Mouse (Mus musculus): ENCODE data around the gene Med12l. TPM values are rescaled to one million over a fixed set of nuclear protein-coding genes. Genes with fewer than 3 reads are reported as not detected.
A peak's percentile ranks its signal among the peaks of the same experiment; 100 is the strongest.
"Not testable (repeated sequence)": the region's sequence is repeated elsewhere in the genome, so short reads cannot be mapped to it uniquely, and the experiment has no call there.

Gene Med12l
- total RNA-seq, 2 experiments from 2014 or later, result 1.4 to 1.9 TPM

DNA sequence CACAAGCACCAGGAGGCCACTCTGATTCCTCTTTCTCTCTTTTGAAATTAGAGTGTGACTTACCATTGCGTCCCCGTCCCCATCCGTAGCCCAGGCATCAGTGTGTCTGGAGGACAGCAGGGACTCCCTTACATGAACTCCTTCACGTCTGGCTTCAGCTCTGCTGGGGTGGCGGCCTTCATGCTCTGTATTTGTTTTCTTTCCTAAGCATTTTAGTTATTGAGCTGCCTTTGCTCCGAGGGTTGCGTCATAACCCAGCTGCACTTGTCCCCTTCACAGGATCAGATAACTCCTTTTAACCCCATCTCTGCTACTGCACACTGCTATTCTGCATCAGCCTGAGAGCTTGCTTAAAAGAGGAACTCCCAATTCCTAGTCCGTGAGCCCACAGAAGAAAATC, 124.8 kb downstream of the Med12l start:
- peak; percentile 24 for DNase-seq
- intact Hi-C loops (cut with DNase I; ENCODE audit: low total_unique reads), result no loop called here

DNA sequence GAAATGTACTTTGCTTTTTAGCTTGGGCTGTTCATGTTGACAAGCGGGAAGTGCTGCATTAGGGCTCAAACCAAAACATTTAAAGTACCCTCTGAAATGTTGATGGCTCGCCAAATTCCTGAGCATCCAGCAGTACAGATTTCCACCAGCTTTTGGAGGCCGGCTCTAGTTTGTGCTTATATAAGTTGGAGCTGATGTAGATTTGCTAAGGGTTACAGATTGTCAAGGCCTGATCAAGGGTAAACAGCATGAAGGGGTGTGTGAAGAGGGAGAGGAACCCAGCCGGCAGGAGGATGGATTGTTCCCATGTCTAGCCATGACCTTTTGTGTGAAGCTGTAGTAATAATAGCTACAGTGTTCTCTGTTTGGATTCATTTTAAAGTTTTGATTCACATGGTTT, 125.5 kb downstream of the Med12l start:
- intact Hi-C loops (cut with DNase I; ENCODE audit: low total_unique reads), result no loop called here
- no peak for DNase-seq

DNA sequence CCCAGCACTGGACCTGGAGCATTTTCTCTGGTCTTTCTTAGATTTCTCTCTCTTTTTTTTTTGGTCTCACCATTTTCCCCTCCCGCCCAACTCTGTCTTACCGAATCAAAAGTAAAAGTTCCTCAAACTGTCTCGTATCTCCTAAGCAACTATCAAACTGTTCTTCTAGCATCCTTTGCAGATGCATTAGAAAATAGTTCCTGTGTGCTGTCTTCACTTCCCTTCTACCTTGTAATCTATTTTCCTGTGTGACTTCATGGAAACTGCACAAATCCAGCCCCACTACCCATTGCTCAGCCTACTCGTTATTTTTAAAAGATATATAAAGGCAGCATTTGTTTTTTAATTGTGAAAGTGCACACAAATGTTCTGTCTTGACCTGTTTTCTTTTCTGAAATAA, 126.3 kb downstream of the Med12l start:
- no peak for DNase-seq
- intact Hi-C loops (cut with DNase I; ENCODE audit: low total_unique reads), result no loop called here

DNA sequence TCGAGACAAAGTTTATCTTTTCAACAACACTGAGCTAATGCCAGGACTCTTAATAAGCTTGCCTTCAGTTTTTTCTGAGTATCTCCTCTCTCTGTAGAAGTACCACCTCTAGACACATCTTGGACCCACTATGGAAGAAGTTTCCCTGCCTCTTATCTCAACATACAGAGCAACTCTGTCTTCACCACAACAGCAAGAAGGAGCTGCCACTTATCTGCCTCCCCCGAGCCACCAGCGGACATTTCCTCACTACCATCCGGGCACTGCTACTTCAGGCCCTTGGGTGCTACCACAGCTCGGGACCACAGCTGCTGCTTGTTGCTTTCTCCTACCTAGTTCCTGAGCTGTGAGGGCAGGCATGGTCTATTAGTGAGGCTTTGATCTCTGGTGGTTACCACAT, 127.6 kb downstream of the Med12l start:
- intact Hi-C loops (cut with DNase I; ENCODE audit: low total_unique reads), result no loop called here
- DNase-seq, result no peak

DNA sequence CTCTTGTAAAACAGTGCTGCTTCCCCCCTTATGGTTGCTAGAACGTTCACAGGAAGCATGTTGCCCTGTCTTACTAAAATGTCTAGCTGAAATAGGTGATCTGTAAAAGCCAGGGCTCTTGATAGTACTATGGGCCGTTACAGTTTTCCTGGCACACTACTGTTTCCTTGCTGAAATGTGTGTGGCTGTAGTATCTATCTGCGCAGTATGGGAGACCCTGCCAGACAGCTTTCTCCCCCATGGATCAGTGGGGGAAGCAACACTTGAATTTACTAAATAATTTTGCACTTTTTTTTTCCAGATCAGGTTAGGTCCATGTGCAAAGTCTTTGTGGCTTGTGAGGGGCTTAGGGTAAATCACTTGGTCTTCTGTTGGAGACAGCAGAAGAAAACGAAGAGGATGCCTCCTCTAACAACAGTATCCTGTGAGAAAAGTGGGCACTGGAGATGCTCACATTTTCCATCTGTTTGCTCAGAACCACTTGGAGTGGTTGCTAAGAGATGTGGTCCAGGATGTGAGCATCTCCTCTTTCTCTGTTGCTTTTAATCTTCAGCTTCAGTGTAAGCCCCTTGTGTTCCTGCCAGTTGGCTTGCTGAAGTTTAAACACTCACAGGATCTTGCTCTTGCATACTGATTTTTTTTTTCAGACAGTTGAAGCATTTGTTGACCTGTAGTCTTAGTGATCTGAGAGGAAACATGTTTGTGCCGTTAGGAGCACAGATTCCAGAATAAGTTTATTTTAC, 130.5 kb downstream of the Med12l start:
- no peak for DNase-seq
- intact Hi-C loops (cut with DNase I; ENCODE audit: low total_unique reads), result no loop called here

DNA sequence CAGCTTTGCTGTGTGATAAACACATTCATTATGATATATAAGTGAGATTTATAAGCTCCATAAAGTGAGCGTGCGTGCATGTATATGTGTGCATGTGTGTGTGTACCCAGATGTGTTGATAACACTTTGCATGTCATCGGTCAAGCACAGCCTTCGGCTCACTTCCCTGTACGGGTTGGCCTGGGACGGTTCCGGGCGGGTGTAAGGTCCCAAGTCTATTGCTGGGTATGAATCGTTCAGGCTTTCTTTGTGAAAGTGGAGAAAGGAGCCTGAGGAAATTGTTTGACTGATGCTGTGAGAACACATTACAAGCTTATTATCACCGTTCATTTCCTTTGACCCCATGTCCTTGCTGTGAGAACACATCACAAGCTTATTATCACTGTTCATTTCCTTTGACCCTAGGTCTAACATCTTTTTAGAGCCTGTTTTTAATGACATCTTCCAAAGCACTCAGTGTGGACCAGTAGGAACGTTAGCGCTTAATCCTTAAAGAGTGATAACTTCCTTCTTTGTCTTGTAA, 133.4 kb downstream of the Med12l start:
- no peak for DNase-seq
- intact Hi-C loops (cut with DNase I; ENCODE audit: low total_unique reads), result no loop called here

DNA sequence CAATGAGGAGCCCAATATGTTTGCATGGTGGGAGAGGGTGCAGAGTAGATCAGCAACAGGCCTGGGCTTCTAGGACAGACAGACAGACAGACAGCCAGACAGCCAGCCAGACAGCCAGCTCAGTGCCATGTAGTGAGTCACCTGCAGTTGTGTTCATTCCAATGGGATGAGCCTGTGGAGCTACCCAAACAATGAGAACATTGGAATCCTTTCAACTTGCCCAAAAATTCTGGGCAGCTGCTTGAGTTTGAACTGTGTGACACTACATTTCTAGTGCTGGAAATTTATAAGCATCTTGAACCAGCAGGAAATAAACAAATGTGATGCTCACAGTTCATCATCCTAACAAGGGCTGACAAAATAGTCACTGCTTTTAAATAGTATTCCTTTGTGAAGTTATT, 134.0 kb downstream of the Med12l start:
- intact Hi-C loops (cut with DNase I; ENCODE audit: low total_unique reads), result no loop called here
- DNase-seq, result no peak

DNA sequence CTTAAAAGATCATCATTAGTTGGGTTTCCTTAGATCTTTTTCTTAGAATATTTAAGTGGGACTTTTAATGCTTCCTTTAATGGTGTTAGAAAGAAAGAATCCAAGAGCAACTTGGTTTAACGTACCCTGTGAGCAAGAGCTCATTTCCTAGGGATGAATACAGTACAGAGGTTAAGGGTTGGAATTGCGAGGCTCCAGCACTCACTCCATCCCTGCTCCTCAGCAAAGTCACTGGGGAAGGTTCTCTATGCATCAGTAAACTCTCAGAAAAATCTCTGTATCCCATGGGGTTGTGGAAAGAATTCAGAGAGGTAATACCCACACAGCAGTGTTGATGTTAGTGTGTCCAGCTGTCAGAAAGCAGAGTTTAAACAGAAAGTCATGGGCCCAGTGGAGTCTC, 134.5 kb downstream of the Med12l start:
- no peak for DNase-seq
- intact Hi-C loops (cut with DNase I; ENCODE audit: low total_unique reads), result no loop called here

DNA sequence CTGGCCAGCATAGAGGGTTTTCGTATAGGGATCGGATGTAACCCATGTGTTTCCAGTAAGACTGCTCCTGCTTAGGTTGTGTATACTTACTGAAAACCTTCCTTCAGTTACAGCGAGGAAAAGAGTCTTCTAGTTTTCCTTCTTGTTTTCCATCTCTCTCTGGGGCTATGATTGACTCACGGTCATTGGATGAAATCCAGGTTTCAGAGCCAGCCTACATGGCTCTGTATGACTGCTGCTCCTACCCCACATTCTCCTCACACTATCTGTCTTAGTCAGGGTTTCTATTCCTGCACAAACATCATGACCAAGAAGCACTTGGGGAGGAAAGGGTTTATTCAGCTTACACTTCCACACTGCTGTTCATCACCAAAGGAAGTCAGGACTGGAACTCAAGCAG, 135.3 kb downstream of the Med12l start:
- DNase-seq; intact Hi-C loops (cut with DNase I; ENCODE audit: low total_unique reads): not testable (repeated sequence)

DNA sequence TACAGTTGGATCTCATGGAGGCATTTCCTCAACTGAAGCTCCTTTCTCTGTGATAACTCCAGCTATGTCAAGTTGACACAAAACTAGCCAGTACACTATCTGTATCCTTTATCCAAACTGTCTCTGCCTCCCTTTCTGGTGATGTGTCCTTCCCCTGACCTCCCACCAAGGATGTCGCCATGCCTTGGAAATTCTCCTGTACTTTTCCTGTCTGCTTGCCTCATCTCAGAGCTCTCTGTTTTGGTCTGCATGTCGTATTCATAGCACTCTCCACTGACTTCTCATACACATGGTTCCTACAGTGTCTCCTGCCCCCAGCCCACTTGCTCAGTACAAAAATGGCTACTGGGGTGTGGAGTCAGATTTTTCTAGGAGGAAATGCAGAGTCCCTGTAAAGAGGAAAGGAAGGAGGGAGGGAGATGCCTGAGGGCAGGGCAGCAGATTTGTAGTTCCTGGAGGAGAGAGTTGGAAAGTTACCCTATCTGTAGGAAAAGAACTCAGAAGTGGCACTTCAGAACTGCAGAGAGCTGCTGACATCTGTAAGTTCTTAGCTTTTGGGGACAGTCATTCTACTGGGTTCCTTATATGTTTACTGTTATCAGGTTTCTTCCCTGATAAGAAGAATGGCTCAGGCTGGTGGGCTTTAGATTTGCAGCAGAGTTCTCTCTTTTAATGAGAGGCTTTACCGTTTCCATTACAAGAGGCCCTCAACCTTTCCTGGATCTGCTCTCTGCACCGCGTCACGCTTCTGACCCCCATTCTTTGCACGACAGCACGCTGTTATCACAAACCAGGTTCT, 136.1 kb downstream of the Med12l start:
- no peak for DNase-seq
- intact Hi-C loops (cut with DNase I; ENCODE audit: low total_unique reads), result no loop called here

DNA sequence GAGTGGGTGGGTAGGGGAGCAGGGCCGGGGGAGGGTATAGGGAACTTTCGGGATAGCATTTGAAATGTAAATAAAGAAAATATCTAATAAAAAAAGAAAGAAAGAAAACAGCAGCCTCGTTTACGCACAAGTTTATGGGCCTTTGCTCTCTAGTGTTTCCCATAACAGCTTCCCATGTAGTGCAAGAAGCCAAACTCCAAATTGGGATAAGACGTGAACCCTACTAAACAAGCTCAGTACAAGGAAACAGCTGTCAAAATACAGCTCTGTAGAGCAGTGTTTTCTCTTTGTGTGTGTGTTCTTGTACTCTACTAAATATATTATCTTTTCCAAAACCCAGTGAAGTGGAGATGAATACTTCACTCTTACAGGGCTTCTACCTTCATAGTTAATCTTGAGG, 139.6 kb downstream of the Med12l start:
- intact Hi-C loops (cut with DNase I; ENCODE audit: low total_unique reads), result no loop called here
- DNase-seq, result no peak

DNA sequence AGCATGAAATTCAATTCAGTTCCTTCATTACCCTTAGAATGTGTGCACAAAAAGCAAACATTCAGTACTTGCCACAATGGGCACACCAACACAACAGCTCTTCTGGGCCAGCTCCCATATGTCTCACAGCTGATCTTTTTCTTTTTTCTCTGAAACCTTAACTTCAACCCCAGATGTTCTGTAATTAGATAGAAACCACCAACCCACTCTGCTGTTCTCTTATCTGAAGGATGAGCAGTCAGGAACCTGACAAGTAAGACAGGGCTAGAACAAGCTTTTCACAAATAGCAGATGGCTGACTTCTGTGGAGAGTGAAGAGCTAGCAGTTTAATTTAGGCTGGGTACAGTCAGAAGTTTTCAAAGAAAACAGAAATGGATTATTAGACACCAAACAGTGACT, 144.0 kb downstream of the Med12l start:
- intact Hi-C loops (cut with DNase I; ENCODE audit: low total_unique reads), result no loop called here
- DNase-seq, result no peak

DNA sequence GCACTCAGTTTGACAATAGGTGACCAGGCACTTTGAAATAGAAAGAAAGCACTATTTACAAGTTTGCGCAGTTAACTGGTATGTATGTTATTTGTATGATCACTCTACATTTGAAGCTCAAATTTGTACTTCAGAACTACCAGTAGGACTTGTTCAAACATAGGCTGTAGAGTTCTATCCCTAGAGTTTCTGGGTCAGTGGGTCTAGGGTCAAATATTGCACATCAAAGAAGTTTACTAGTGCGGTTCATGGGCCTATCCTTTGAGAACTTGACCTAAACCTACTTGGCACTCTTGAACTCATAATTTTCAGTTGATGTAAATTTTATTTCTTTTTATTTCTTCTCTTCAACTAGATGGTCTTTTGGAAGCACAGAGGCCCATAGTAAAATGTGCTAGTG, 145.0 kb downstream of the Med12l start:
- intact Hi-C loops (cut with DNase I; ENCODE audit: low total_unique reads), result no loop called here
- DNase-seq, result no peak

DNA sequence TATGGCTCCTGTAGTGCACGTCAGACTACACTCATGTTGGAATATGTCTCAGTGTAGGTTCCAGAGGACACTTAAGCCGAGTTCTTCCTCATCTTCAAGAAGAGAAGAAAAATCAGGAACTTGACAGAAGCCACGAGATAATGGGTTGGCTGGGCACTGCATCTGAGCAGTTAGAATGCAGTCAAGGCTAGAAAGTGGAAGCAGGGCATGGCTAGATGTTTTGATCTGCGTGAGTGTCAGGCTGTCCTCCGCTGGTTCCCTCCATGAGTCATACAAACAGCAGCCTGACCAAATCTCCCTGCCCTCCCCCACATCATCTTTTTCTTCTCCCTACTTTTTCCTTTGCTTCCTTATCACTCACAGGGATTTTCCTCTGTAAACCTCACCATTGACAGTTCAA, 147.8 kb downstream of the Med12l start, which contains the start of gene P2ry14:
P2ry14 (minus strand) TSS at position 195 of the 400 bp plus-strand sequence.
- no peak for DNase-seq
- intact Hi-C loops (cut with DNase I; ENCODE audit: low total_unique reads), result no loop called here

DNA sequence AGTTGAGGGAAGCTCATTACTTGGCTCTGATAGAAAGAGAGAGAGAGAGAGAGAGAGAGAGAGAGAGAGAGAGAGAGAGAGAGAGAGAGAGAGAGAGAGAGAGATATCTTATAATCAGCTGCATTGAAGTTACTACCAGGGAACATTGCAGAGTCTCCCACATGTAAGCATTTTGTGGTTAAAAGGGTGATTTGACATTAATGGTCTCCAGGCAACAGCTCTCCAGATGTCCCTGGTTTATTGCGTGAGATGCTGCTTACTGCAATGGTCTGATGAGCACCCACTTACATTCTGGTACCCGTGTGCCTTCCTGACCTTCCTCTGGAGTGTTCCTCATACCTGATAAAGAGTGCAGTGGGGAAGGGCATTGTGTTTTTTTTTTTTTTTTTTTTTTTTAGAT, 149.3 kb downstream of the Med12l start:
- no peak for DNase-seq
- intact Hi-C loops (cut with DNase I; ENCODE audit: low total_unique reads), result no loop called here

DNA sequence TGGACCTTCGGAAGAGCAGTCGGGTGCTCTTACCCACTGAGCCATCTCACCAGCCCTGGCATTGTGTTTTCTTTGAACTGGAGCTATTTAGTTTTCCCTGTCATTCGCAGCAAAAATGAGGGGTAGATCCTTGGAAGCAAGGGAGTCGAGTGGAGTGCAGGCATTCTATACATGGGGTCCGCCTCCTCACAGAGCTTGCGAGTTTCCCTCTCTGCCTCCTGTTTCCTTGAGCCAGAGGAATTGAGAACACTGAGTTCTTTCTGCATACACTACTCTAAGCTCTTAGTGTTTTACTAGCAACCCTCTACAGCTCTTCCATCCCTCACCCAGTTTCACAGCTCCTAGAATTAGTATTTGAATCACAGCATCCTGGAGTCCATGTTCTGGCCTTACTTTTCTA, 149.8 kb downstream of the Med12l start:
- no peak for DNase-seq
- intact Hi-C loops (cut with DNase I; ENCODE audit: low total_unique reads), result no loop called here

DNA sequence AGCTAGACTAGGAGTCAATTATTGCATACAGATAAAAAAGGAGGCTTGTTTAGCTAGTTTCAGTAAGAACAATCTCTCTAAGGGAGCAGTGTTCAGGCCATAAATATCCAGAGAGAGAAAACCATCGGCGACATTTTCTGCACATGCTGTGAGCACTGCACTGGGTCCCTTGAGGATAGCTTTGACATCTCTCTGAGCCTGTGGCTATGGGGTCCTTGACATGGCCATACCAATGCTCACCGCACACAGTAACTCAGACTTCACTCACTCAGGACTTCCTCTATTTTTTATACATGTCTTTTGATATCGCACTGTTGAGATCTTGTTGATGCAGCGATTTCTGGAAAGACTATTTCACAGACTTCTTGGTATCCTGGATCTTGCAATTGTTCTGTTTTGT, 151.4 kb downstream of the Med12l start:
- intact Hi-C loops (cut with DNase I; ENCODE audit: low total_unique reads), result no loop called here
- no peak for DNase-seq

DNA sequence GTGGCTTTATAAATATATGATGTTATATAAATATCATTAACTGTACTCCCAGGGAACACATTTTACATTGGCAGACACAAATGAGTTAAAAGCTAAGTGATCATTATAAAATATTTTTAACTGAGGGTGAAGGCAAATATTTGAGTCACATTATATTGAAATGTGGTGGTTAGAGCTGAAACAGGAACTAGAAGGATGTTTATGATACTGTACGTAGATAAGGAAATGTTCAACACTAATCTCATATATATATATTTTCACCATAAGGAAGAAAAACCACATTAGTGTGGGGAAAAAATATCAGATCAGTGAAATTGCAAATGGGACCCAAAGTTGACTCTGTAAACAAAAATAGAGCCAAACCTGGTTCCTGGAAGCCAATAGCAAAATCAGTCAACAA, 154.8 kb downstream of the Med12l start:
- DNase-seq, result no peak
- intact Hi-C loops (cut with DNase I; ENCODE audit: low total_unique reads), result no loop called here

DNA sequence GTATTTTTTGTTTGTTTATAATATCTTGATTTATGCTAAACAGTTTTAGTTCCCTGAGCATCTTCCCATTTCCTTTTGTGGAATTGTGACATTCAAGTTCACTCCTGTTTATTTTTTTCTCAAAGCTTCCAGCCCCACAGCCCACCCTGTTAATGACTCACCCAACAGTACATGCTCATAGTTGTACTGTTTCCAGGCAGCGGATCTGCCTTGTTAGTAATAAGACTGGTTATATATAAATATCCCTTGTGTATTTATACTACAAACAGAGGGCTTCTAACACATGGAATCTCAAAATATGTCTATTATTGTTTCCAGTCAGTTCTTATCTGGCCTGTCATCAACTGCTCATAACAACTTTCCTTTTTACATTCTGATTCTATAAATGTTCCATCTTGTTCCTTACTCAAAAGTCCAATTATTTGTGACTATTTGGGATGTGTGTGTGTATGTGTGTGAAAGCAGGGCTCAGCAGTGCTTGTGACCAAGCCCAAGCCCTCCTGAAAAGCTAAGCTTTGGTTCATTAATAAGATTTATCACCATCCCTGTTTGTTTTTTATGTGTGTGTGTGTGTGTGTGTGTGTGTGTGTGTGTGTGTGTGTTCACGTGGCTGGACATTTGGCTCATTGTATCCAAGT, 161.9 kb downstream of the Med12l start:
- intact Hi-C loops (cut with DNase I; ENCODE audit: low total_unique reads), result no loop called here
- DNase-seq, result no peak

DNA sequence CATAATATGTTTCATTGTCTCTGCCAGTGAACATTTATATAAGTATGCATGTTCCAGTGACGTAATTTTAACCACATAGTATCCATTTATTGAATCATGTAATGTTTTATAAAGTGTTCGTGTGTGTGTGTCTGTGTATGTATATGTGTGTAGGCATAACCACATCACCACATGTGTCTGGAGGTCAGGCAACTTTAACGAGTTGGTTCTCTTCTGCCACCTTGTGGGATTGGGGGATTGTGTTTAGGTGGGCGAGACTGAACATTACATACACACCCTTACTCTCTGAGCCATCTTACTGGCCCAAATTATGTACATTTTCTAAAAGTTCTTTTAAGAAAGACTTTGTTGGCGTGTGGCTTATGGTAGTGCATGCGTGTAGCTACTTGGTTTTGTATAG, 162.9 kb downstream of the Med12l start:
- intact Hi-C loops (cut with DNase I; ENCODE audit: low total_unique reads), result no loop called here
- no peak for DNase-seq
